Mouse (Mus musculus) frontal cortex, postnatal 10 days (tissue): ENCODE results near the gene Usp48.

ENCODE experiments used
- DNase-seq, 2 experiments: peaks; one replicate each; pipeline ENCODE4 v3.0.0; 2022; ENCODE audit warnings: low spot score in 2 of 2, mixed read lengths in 1 of 2

Gene Usp48

DNA sequence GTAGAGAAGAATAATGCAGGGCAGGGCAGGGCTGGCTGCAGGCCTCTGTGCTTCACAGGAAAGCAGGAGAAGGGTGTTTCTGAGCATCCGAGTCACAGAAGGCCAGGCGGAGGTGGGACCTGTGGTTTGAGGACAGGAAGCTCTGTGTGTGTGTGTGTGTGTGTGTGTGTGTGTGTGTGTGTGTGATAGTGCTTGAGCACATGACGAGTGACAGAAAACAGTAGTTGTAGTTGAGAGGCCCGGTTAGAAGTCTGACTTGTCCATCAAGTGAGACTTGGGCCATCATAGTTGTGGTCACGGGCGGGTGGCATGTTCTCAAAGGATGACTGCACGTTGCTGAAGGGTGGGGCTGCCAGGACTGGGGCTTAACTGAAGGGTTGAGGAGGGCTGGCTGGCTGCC lies 16.1 kb downstream of the Usp48 start:
- no peak for DNase-seq

DNA sequence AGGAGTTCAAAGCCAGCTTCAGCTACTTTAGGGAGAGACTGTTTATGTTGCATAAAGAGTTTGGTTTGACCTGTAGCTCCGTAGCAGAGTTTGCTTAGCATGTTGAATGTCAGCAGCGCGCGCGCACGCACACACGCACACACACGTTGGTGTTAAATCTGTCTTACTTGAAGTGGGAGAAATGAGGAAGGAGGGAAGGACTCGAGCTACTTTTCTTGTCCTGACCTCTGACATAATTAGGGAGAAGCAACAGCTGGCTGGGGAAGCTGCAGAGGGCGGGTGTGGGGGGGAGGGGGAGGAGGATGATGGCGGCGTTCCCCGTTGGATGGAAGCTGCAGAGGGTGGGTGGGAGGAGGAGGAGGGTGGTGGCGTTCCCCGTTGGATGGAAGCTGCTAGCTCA lies 16.7 kb downstream of the Usp48 start:
- no peak for DNase-seq

DNA sequence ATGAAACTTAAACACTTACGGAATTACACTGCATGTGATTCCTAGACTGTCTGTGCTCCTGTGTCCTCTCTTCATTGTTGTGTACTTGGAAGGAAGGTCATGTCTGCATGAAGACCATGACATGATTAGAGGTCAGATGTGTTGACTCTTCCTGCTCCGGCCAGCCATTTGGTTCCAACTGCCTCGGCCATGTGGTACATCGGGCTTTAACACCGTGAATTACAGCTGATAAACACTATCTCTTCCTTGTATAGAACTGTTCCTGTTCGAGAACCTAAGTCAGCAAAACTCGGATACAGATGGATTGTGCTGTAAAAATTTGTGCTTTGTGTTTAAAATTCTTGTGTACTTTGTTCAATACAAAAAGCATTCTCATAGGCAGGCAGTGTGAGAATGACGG lies 29.3 kb downstream of the Usp48 start:
- DNase-seq: no peak

DNA sequence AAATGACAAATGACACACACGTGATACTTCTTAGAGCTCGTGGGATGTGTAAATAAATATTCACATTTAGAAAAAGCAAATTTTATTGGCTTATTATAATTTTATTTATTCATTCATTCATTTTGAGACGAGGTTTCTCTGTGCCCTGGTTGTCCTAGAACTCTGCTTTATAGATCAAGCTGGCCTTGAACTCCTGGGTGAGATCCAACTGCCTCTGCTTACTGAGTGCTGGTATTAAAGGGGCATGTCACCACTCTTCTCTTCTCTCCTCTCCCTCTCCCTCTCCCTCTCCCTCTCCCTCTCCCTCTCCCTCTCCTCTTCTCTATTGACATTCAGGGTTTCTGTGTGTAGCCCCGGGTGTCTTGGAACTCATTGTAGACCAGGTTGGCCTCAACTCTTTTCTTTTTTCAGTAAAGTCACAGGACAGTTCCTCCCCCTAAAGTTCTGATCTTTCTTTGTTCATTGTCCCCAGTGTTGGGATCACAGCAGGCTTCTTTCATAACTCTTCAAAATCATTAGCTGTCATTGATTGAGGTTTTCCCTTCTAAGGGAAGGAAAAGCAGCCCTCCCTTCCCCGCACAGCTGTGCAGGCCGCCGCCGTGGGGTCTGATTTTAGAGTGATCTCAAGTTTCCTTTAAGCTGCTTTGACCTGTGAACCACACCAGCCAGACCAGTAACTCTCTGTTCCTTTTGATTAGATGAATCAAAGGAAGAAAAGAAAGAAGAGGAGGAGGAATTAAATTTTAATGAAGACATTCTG lies 34.1 kb downstream of the Usp48 start:
- no peak for DNase-seq

DNA sequence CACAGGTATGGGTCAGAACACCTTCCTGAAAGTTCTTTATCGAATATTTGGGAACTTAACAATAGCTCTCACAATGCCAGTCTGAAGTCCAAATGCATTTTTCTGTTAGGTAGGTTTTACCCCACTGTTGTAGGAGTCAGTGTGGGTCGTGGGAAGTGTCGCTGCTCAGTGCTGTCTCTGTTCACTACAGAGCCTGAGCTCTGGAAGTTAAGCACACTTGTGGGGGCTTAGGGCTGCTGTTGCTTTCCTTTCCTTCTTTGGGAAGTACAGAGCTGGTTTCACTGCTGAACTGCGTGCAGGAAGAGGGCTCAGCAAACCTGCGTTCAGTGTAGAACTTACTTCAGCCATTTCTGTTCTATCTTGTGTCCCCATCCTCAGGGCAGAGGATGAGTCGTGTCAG lies 34.8 kb downstream of the Usp48 start:
- no peak for DNase-seq

DNA sequence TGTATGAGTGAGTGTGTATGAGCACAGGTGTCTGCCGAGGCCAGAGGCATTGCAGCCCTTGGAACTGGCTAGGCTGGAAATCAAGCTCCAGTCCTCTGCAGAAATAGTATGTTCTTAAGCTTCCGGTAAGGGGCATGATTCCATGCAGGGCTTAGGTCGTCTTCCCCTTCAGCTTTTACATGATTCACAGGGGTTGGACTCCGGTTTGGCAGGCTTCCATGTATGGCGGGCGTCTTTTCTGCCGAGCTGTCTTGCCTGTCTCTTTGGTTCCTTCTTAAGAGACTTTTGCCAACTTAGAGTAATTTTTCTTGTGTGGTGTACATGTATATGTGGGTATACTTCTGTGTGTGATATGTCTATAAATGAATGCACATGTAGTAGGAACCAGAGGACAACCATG lies 35.8 kb downstream of the Usp48 start:
- no peak for DNase-seq

DNA sequence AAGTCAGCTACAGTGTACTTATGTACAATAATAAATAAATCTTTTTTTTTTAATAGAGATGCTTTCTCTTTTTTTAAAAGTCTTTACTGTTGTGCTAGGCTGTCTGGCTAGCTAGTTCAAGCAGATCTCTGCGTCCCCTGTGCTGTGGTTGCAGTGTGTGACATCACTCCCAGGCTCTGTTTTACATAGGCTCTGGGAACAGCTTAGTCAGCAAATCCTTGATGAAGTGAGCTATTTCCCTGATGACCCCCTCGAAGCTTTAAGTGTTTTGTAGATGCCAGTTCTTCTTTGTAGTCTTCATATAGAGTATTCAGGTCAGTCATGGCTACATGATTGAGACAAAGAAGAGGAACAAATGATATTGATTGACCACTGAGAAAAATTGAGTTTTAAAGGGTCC lies 36.6 kb downstream of the Usp48 start:
- no peak for DNase-seq

DNA sequence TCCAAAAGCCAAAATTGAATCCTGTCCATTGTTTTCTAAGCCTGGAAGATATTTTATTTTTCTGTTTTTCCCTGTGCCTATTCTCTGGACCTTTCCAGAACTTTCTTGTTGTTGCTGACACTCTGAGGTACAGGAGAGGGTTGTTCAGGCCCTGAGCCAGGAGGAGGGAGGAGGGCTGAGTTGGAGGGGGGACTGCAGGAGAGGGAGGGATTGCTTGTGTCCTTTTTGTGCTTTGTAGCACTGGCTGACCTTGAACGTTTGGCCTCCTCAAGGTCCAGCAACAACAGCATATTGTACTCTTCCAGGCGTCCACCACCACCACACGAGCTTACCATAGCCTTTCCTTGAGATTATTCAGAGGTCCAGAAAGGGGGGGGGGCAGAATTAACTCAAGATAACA lies 38.0 kb downstream of the Usp48 start:
- DNase-seq: no peak

DNA sequence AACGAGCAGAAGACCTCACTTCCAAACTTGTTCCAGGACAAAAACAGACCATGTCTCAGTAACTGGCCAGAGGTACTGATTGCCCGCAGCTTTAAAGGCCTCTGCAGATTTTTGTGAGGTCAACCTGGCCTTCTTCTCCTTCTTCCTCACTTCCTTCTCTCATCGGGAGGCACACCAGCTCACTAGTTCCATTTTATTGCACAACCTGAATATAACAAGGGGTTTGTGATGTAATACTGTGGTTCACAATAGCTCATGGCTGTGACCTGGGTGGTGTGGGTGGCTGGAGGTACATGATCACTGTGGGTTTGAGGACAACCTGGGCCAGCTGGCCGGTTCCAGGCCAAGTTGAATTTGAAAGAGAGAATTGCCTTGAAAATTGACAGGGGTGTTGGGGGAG lies 39.8 kb downstream of the Usp48 start:
- no peak for DNase-seq

DNA sequence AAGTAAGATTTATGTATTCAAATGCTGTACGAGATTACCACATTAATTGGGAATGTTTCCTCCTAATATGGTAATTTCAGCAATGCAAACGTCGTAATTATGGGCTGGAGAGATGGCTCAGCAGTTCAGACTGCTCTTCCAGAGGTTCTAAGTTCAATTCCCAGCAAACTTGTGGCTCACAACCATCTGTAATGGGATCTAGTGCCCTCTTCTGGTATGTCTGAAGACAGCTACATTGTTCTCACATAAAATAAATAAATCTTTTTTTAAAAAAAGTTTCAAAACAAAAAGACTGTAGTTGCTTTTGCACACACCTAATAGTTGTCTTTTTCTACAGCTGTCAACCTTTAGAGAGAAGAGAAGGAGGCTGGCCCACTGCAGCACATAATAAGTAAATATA lies 43.0 kb downstream of the Usp48 start:
- no peak for DNase-seq

DNA sequence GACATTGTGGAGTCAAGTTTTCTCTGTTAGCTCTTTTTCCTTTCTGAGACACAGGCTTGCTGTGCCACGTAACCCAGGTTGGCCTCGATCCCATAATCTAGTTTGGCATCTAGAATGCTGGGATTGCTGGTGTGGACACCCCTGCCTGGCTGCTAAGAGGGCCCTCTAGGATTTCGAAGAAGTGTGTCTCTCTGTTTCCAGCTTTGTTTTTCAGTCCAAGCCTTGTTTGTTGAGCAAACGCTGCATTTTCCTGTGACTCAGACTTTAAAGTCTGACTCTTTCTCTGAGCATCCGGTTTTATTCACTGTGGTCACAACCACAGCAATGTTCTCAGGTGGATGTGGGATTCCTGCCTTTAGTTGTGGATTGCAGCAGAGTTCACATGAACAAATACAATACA lies 48.0 kb downstream of the Usp48 start:
- no peak for DNase-seq

DNA sequence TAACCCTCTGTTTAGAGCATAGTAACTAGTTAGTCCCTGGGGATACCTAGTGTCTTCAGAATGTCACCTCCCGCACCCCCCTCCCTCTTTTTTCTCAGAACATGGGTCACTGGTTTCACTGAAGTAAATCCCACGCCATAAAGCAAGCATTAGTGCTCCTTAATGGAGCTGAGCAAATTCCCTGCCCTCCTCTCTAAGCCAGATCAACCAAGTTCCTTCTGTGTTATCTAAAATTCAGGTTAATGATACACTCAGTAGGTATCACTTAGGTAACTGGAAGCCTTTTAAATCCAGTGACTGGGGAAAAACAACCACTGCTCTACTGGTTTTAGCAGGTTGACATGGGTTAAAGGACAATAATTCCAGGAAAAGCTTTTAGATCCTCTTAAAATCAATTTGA lies 48.5 kb downstream of the Usp48 start:
- DNase-seq: no peak

DNA sequence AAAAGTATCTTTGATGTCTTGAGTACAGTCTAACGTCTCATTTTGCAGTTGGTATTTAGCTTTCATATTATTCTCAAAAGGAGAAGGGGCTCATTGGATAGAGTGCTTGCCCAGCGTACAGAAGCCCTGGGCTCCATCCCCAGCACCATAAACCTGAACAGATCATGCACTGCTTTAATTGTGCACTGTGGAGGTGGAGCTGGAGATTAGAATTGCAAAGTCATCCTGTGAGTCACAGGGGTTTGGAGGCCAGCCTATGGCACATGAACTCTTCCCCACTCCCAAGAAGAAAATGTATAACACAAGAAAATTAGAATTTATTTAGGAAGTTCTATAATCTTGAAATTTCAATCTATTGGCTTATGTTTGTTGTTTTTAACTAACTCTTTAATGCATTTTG lies 49.9 kb downstream of the Usp48 start:
- no peak for DNase-seq

DNA sequence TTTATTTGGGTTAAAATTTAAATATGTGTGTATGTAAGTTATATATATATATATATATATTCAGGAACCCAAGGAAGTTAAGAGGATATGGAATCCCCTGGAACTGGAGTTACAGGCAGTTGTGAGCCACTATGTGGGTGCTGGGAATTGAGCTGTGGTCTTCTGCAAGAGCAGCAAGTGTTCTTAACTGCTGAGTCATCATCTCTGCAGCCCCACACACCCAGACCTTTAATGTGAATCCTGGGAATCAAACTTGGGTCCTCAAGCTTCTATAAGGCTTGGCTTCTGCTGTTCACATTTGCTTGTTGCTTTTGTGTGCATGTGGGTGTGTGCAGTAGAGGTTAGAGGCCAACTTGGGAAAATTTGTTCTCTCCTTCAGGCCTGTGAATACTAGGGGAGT lies 52.7 kb downstream of the Usp48 start:
- no peak for DNase-seq

DNA sequence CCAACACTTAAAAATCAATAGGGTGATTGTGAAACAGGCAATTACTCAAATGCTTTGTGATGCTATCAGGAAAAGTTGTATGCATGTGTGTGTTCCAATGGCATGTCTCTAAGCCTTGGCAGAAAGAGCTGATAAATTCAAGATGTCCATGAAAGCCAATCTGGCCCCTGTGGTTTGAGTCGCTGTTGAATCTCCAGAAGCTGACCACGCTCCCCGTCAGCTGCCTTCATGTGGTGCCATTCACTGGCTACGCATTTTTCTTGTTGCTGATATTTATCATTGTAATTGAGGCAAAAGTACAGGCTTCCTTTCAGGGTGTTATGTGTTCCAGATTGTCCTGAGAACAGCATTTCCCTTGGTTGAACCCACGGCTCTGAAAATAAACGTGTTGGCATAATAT lies 54.1 kb downstream of the Usp48 start:
- DNase-seq: no peak

DNA sequence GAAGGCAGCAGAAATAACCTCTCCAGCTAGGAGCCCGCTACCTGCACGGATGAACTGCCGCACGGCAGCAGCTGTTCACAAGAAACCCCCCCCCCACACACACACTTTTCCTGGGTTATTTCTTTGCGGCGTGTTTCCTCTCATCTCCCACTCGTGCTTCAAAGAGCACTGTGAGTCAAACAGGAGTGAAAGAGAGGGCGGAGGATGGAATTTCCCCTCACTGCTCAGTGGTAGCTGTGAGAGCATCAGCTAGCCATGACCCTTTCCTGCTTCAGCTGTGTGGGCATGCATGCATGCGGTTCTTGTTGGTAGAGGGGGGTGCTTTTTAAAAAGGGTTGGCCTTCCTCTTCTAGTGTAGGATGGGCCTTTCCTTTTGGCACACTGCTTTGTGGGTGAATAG lies 54.7 kb downstream of the Usp48 start:
- DNase-seq: no peak

DNA sequence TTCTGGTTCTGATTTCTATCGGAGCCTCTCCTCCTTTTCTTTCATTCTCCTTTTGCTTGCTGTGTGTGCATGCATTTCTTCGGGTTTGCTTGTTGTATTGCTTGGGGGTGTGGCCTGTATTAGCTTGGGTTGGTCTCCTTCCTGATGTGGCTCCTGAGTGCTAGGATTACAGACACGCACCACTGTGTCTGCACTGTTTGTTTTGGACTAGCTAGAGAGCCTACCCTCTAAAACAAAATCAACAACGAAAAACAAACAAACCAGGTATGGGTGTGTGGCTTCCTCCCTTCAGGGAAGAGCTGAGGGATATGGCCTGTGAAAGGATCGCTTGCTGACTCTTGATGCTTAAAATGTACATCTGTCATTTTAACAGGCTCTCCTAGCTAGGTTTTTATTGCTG lies 57.4 kb downstream of the Usp48 start:
- DNase-seq: no peak

DNA sequence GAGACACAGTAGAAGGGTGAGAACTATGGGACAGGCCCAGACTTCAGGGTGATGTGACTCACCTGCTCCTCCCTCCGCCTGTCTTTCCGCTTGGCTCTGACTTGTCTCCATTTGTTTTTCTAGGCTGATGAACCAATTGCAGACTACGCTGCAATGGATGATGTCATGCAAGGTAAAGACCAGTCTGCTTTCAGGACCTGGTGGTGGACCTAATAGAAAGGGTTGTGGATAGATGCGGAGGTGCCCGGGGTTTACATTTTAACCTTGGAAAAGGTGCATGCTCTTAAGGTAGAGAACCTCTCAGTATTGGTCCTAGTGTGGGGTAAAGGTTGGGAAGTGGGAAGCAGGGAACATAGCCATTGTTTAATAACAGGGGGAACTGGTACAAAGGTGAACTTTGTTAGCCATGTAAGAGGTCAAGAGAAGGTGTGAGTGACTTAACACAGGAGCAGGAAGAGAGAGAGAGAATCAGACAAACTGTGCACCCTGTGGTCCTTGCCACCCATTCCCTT lies 59.3 kb downstream of the Usp48 start:
- DNase-seq: no peak

DNA sequence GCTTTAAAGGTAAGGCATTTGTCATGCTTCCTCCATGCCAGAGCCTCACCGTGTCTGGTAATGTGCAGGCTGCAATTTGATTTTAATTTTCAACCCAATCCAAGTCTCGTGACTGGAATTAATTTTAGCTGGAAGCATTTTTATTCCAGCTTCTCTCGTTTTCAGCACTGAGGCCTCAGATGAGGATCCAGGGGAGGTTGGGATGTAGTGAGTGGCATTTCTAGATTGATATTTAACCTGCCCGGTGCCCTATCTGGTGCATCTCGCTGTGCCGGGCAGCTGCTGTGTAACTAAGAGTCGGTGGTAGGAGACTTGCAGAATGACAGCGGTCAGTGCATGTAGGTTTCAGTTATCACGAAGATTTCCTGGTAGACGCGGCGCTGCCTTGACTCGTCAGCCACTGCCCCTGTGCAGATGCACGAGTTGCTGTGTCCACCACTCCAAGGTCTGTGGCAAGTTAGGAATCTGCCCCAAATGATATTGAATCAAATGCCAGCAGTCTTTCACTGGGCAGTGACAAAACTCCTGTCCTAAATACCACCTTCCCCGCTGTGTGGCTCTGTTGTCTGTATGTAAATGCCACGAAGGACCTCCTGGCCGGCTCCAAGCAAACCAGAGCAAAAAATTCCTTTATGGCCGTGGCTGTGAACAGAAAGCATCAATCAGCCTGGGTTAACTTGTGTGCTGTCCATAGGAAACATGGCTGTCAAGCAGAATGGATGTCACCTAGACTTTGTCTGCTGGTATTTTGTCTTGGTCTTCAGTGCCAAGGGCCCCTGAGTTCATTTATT lies 61.9 kb downstream of the Usp48 start:
- DNase-seq: no peak

DNA sequence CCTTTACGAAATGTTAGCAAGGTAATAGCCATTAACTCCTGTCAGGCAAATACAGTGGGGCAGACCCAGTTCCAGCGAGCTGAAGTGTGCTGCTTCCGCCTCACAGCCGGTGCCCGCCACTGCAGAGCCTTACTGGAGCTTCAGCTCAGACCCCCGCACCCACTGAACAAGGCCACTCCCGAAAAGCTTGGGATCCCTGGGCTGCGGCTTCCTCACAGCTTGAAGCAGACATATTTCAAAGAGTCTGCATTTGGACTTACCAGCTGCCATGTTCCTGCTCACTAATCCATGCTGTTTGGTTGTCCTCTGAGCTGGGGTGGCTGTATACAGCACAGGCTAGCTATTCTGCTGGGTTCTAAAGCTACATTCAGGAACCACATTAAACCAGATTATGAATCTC lies 64.1 kb downstream of the Usp48 start:
- no peak for DNase-seq

DNA sequence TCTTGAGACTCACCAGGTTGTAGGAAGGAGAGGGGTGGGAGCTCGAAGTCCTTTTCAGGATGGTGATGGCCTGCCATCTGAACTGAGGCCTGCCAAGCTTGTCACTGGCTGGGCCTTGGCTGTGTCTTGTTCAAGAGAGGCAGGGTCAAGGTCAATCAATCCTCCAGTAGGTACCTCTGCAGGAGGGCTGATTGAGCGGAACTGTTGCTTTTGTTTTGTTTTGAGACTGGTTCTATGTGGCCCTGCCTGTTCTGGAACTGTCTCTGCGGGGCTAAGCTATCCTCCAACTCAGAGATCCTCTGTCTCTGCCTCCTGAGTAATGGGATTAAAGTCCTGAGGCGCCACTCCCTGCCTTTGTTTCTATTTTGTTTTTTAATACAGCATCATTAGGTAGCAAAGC lies 66.0 kb downstream of the Usp48 start:
- DNase-seq: no peak

DNA sequence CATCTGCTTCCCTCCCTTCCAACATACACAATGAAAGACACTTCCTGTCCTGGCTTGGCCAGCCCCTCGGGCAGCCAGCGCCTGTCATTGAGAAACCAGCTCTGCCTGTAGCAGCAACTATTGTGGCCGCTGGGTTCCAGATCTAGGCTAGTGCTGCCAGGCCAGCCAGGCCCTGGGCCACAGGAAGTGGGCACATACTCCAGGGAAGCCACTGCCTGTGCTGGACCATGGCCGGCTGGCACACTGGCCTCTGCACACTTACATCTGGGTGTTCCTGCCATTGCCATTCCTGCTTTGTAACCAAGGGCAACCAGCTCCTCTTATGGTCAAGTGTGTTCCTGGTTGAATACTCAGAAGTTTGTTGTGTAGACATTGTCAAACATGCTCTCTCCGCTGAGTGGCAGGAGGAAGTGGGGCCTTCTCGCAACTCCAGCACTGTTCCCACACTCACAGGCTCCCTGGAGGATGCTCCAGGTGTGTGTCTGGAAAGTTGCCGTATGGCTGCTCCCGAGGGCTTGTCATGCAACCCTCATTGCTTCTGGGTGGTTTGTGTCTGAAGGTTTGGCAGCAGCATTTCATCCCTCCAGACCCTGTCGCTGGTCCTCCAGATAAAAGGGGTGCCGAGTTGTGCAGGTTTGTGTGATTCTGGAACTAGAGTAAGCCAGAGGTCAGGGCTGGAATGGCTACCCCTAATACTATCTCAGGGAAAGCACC lies 67.0 kb downstream of the Usp48 start:
- no peak for DNase-seq

DNA sequence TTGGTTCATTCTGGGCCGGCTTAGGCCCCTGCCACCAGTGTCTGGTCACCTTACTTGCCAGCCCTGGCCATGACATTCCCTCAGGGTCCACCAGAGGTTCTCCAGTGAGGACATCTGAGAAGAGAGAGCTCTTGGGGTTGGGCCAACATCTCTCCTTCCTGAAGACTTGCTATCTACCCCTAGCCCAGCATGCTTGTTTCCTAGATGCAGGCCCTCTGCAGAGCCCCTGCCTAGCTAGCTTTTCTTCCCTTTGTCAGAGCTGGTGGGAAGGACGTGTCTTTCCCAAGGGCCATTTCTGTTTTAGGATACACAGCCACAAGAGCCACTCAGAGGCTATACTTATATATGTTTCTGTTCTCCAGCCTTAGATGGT lies 67.5 kb downstream of the Usp48 start:
- no peak for DNase-seq
